Mouse (Mus musculus) R1 (cell line): ENCODE measurements at regions not wholly inside any gene's neighbourhood (a gene's known extent, or its start where the extent isn't known, plus 50 kb on each side); places are given as distances from the start of the nearest gene placed in this dataset.

Source experiments
- DNase-seq: peaks from one replicate; pipeline ENCODE4 v3.0.0-alpha.2; 2018; ENCODE audit warnings: low read depth, low spot score

- DNase-seq, result no peak
Observed at GRCm38 (mm10) chr1:21132340-21132739, 53.3 kb upstream of the Tram2 start.

GRCm38 (mm10) chr1:21146961-21147360 is 67.9 kb upstream of the Tram2 start:
- DNase-seq, result no peak

- peak; percentile 83 for DNase-seq
Observed at GRCm38 (mm10) chr1:21161742-21162141, 56.6 kb upstream of the Tmem14a start.

- DNase-seq, result peak; percentile 91
Observed at GRCm38 (mm10) chr1:21166287-21166733, 52.1 kb upstream of the Tmem14a start.

- no peak for DNase-seq
Observed at GRCm38 (mm10) chr1:21166762-21167161, 51.6 kb upstream of the Tmem14a start.
